Mouse (Mus musculus) CD4-positive, CD25-positive, alpha-beta regulatory T cell, adult 4 months (primary cell): ENCODE measurements around the gene Fbxl2. TPM values are rescaled to one million over a fixed set of nuclear protein-coding genes. Genes with fewer than 3 reads are reported as not detected.

Experiments used
- polyA plus RNA-seq, 2 experiments: library from polyadenylated mRNA; unstranded; fragments of 100-300 nt; shearing (Covaris generic); gene quantifications; one replicate each; pipeline ENCODE4 v1.2.1; 2017

The Fbxl2 gene
- polyA plus RNA-seq, 2 experiments from 2014 or later = 0.68 to 1.9 TPM

Other genes starting within 250 kb of the Fbxl2 start
- gene Ubp1, start 115.3 kb downstream of the Fbxl2 start, polyA plus RNA-seq = 10 to 100 TPM; 34.9 to 36.2 TPM
- not detected for gene Susd5, start 10.9 kb upstream of the Fbxl2 start, polyA plus RNA-seq